Mouse (Mus musculus) liver, embryonic 11.5 days (tissue): ENCODE data around the gene C2cd2. TPM values are rescaled to one million over a fixed set of nuclear protein-coding genes. Genes with fewer than 3 reads are reported as not detected.

Source experiments
- ATAC-seq: fragments of 200-750 bp; cut with Nextera tagmentation; replicated peaks from 2 replicates; pipeline ENCODE4 v1.8.0; 2017; ENCODE audit warnings: moderate number of reproducible peaks, mild to moderate bottlenecking, moderate TSS enrichment, moderate library complexity; ENCODE audit not compliant: low FRiP score
- DNase-seq: peaks from one replicate; pipeline ENCODE4 v3.0.0-alpha.2; 2017; ENCODE audit warnings: low spot score
- H3K27ac ChIP-seq: fragments of 300-500 bp; sonication (generic); 2 replicates; pipeline ENCODE4 v1.5.1; 2014; ENCODE audit warnings: mild to moderate bottlenecking, low read depth, low read length, control low read depth
- H3K27me3 ChIP-seq: fragments of 300-500 bp; sonication (generic); replicated peaks from 2 replicates; pipeline ENCODE4 v1.6.1; 2014; ENCODE audit warnings: low read length, mixed read lengths; ENCODE audit not compliant: control insufficient read depth, insufficient read depth
- H3K36me3 ChIP-seq: fragments of 300-500 bp; sonication (generic); 2 replicates; pipeline ENCODE4 v1.6.1; 2014; ENCODE audit warnings: mild to moderate bottlenecking, low read length, moderate library complexity, mixed read lengths; ENCODE audit not compliant: control insufficient read depth, insufficient read depth
- H3K4me1 ChIP-seq: fragments of 300-500 bp; sonication (generic); replicated peaks from 2 replicates; pipeline ENCODE4 v1.6.1; 2014; ENCODE audit warnings: low read length, mixed read lengths; ENCODE audit not compliant: control insufficient read depth, insufficient read depth
- H3K4me2 ChIP-seq: fragments of 300-500 bp; sonication (generic); 2 replicates; pipeline ENCODE4 v1.6.1; 2014; ENCODE audit warnings: mild to moderate bottlenecking, control low read depth, moderate library complexity
- H3K4me3 ChIP-seq: fragments of 300-500 bp; sonication (generic); 2 replicates; pipeline ENCODE4 v1.5.1; 2014; ENCODE audit warnings: low read depth, low read length, control low read depth
- H3K9ac ChIP-seq: fragments of 300-500 bp; sonication (generic); 2 replicates; pipeline ENCODE4 v1.6.1; 2014; ENCODE audit warnings: low read depth, low read length, control low read depth
- H3K9me3 ChIP-seq: fragments of 300-500 bp; sonication (generic); 2 replicates; pipeline ENCODE4 v1.6.1; 2016; ENCODE audit warnings: low read length, inconsistent platforms, mixed read lengths; ENCODE audit not compliant: control insufficient read depth
- WGBS: fragments of 180-500 bp; shearing (Covaris S2); extraction: QIAGEN DNeasy Blood & Tissue Kit; methylation state at CpG from one replicate; pipeline ENCODE4 v1.1.7; 2014; 5-methylcytosine and 5-hydroxymethylcytosine counted together
- polyA plus RNA-seq: library from polyadenylated mRNA; unstranded; fragments of >200 nt; fragmentation: Nextera tagmentation; extraction: Ambion mirVana; gene quantifications from 2 replicates; pipeline ENCODE4 v1.2.1, GENCODE M21; 2014

The C2cd2 gene
- polyA plus RNA-seq, 1 experiment from 2014 or later: 12.1 TPM

DNA sequence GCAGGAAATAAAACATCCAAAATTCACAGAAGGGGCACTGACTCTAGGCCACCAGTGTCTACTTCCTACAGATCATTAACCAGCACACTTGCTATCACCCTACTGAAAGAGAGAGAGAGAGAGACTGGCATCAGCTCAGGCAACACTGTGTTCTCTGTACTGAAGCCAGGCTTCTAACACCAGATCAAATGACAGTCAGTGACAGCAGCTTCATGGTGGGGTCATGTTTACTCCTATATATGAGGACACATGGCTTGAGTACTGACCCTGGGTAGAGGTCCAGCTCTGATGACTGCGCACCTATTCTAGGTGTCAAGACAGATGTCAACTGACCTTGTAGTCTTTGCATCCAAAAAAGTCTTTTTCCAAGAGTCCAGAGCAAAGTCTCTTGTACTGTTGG lies 41.8 kb downstream of the C2cd2 start:
- Histone ChIP-seq H3K27ac (no peak overlapping the region), H3K4me1 (peaks cover 9% of the 10 kb centered on the region; the same call in 1 of the 2 replicates), H3K4me2 (no peak overlapping the region), H3K4me3 (no peak overlapping the region), H3K36me3 (no peaks in the 10 kb centered on the region), H3K9me3 (no peaks in the 10 kb centered on the region), H3K9ac (no peak overlapping the region), H3K27me3 (no peaks in the 10 kb centered on the region)
- WGBS: 82% methylated on average over 1 of the region's 1 CpGs
- DNase-seq (no peak), ATAC-seq (no peak)

DNA sequence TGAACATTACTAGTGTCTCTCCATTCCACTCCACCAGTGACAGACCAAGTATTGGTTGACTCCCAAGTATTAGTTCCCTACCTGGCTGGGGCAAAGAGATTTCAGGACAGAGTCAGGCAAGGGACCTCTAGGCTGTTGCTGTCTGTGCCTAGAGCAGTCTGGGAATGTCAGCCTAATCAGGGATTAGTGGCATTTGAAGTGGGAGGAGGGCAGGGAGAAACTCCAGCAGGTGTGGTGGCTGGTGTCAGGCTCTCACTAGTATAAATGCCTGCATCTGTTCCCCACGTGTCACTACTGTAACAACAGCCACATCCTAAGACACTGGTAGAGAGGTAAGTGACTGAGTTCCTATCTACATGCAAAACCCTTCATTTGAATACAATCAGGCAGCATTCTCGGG lies 42.6 kb downstream of the C2cd2 start:
- H3K4me2 ChIP-seq: no peak overlapping the region
- no peaks in the 10 kb centered on the region for H3K9me3 ChIP-seq
- H3K4me1 ChIP-seq: 0 out of 2 replicates have a peak, but pooled peaks cover 9% of the 10 kb centered on the region
- 30% methylated on average over 2 of the region's 2 CpGs for WGBS
- ATAC-seq: no peak
- DNase-seq: no peak
- H3K9ac ChIP-seq: no peak overlapping the region
- H3K27me3 ChIP-seq: no peaks in the 10 kb centered on the region
- no peak overlapping the region for H3K4me3 ChIP-seq
- no peak overlapping the region for H3K27ac ChIP-seq
- no peaks in the 10 kb centered on the region for H3K36me3 ChIP-seq

DNA sequence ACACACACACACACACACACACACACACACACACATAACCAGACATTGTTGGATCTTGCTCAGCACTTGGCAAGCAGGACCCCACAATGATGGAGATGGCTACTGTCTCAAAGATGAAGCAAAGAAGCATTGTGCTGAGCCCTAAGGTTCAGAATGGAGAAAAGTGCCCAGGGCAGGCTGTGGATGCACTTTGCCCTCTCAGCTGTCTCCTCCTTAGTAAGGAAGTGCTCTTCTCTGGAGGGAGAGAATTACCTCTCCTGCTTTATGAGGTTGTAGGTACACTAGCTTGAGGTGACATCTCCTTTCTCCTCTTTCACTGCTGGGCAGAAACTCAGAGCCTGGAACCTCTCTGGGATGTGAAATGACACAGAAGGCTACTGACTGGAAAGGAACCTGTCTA lies 49.5 kb downstream of the C2cd2 start:
- H3K36me3 ChIP-seq: no peaks in the 10 kb centered on the region
- DNase-seq (no peak), ATAC-seq (no peak)
- H3K4me1 ChIP-seq: peaks cover 2% of the 10 kb centered on the region
- H3K4me3 ChIP-seq: no peak overlapping the region
- H3K4me2 ChIP-seq: no peak overlapping the region
- H3K27me3 ChIP-seq: no peaks in the 10 kb centered on the region
- H3K9me3 ChIP-seq: no peaks in the 10 kb centered on the region
- no peak overlapping the region for H3K27ac ChIP-seq
- H3K9ac ChIP-seq: no peak overlapping the region

DNA sequence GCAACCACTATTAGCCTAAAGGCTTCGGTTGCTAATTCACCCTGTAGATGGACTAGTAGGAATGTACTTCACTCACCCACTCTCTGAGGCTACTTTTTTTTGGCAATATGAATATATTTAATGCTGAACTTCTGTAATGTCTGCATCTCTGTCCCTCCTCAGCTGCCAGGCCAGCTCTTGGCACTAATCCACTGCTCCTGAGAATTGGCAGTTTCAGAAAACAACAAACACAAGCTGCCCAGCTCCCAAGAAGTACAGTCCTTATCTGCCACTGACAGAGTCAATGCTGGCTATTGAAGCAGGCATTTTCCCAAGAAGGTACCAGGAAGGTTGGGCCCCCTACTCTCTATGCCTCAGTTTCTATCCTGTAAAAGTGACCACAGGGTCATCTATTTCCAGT lies 53.0 kb downstream of the C2cd2 start:
- no peak overlapping the region for H3K4me2 ChIP-seq
- no peak overlapping the region for H3K9ac ChIP-seq
- peaks cover 10% of the 10 kb centered on the region for H3K4me1 ChIP-seq
- DNase-seq (no peak), ATAC-seq (0 out of 2 replicates have a peak, but pooled peaks have one; percentile 40)
- no peak overlapping the region for H3K27ac ChIP-seq
- 91% methylated on average over 1 of the region's 1 CpGs for WGBS
- H3K27me3 ChIP-seq: no peaks in the 10 kb centered on the region
- H3K4me3 ChIP-seq: no peak overlapping the region
- no peaks in the 10 kb centered on the region for H3K36me3 ChIP-seq
- H3K9me3 ChIP-seq: no peaks in the 10 kb centered on the region

DNA sequence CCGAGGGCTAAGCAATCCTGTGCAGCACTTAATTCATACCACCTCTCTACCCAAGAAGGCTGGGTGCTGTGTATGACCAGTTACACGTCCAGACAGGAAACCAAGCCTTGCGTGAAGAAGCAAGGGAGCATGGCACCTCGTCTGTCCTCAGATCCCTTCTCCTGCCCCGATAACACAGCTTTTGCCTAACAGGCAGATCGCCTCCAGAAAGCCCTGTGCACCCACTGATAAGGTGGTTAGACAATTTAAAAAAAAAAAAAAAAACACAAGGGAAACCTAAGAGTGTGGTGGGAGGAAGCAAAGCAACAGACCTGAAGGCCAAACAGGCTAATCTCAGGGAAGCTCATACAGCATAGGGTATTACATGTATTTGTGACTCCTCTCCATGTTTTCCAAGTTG lies 54.9 kb downstream of the C2cd2 start:
- no peak overlapping the region for H3K27ac ChIP-seq
- no peaks in the 10 kb centered on the region for H3K9me3 ChIP-seq

DNA sequence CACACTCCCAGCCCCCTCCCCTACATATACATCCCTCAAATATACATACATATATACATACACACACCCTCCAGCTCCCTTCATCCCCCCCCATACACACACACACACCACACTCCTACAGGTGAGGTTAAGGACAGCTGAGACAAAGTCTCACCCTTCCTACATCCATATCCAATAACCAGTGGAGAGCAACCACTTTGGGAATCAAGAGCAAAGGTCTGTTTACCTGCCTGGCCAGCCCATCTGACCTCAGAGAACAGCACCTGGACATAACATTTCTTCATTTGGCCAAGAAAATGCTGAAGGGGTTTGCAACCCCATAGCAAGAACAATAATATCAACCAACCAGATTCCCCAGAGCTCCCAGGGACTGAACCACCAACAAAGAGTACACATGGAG lies 56.1 kb downstream of the C2cd2 start:
- no peaks in the 10 kb centered on the region for H3K36me3 ChIP-seq

More for the DNA sequence above, 54.9 kb downstream of the C2cd2 start:
- Histone ChIP-seq H3K4me1 (peaks cover 15% of the 10 kb centered on the region), H3K9ac (0 out of 2 replicates have a peak overlapping the region, but pooled peaks have one; percentile 9), H3K4me2 (peak overlapping the region; percentile 29), H3K36me3 (no peaks in the 10 kb centered on the region), H3K4me3 (no peak overlapping the region), H3K27me3 (no peaks in the 10 kb centered on the region)
- DNase-seq (no peak), ATAC-seq (peak; percentile 84)
- 38% methylated on average over 6 of the region's 6 CpGs for WGBS

DNA sequence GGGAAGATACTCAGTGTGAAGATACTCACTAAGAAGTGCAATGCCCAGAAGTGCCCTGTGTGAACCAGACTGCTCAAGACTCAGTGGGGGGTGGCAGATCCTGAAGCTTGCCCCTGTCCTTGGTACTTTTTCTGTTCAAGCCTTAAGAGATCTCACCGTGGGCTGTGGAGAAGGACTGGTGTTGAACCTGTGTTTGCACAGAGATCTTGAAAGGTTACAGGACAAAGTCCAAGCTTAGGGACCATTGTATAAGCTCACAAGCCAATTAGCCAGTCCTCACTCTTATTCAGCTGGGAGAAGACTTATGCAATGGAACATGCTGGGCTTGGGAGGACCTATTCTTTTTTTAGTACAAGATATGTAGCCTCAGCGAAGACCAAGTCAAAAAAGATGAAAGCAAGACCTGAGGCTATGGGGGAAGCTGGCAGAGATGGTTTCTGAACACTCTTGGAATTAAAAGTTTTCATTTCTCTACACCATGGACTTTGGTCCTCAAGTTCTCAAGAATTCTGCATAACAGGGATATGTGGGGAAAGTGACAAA lies 56.9 kb downstream of the C2cd2 start:
- Histone ChIP-seq H3K27me3 (no peaks in the 10 kb centered on the region), H3K9me3 (no peaks in the 10 kb centered on the region), H3K4me3 (no peak overlapping the region), H3K9ac (no peak overlapping the region), H3K27ac (no peak overlapping the region), H3K36me3 (no peaks in the 10 kb centered on the region), H3K4me2 (no peak overlapping the region), H3K4me1 (peaks cover 15% of the 10 kb centered on the region)
- ATAC-seq (no peak), DNase-seq (no peak)
- 85% methylated on average over 2 of the region's 2 CpGs for WGBS

More for the DNA sequence above, 56.1 kb downstream of the C2cd2 start:
- H3K4me3 ChIP-seq: no peak overlapping the region
- no peaks in the 10 kb centered on the region for H3K9me3 ChIP-seq
- ATAC-seq (no peak), DNase-seq (no peak)
- H3K27me3 ChIP-seq: no peaks in the 10 kb centered on the region
- H3K4me2 ChIP-seq: no peak overlapping the region
- H3K4me1 ChIP-seq: peaks cover 15% of the 10 kb centered on the region
- no peak overlapping the region for H3K27ac ChIP-seq
- H3K9ac ChIP-seq: no peak overlapping the region

DNA sequence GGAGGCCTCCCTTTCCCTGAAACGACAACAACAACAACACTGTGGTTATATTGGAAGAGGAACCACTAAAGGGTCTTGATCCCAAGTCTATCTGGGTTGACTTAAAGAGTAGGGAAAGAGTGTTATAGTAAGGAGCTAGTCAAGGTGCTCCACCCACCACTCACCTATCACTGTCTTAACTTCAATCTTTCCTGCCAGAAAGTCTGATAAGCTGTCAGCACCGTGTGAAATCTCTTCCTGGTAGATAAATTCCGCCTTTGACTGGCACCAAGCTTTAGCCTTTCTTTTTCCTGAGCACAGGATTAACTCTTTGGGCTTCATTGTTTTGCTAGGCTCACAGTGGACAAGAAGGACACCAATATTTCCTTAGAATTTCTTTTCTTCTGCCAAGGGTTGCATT lies 58.4 kb downstream of the C2cd2 start:
- 49% methylated on average over 3 of the region's 3 CpGs for WGBS
- DNase-seq: no peak
- ATAC-seq: no peak
- peaks cover 15% of the 10 kb centered on the region for H3K4me1 ChIP-seq
- no peak overlapping the region for H3K4me2 ChIP-seq
- H3K9me3 ChIP-seq: no peaks in the 10 kb centered on the region
- H3K27me3 ChIP-seq: no peaks in the 10 kb centered on the region
- H3K4me3 ChIP-seq: no peak overlapping the region
- H3K9ac ChIP-seq: no peak overlapping the region
- no peak overlapping the region for H3K27ac ChIP-seq
- H3K36me3 ChIP-seq: no peaks in the 10 kb centered on the region

DNA sequence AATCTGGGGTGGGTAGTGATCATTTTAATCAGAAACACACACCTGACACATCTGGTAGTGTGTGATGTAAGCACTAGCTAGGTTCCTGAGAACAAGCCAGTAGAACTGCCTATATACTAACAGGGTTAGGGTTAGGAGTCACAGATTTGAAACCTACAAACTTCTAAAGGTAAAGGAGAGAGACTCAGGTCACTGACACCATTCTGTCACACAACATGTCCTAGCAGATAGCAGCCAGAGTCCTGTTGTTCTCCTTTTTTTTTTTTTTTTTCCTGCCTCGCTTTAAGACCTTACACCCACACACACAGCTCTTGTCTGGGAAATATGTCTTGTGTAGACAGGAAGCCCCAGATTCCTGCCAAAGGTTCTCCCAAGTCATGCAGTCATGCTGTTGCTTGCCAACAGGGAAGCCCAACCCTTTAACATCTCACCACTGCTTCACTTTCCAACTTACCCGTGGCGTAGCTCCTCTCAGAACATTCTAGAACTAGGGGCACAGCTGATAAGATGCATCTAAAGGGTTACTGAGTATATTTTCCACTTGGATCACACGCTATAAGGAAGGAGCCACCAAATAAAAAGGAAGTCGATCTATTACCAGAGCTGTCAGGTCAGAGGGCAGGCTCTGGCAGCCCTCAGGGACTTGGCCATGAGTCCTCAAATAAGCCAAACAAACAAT lies 64.9 kb downstream of the C2cd2 start:
- no peak for DNase-seq
- H3K4me3 ChIP-seq: no peak overlapping the region
- ATAC-seq: no peak
- H3K27ac ChIP-seq: no peak overlapping the region
- no peaks in the 10 kb centered on the region for H3K9me3 ChIP-seq
- H3K4me1 ChIP-seq: no peaks in the 10 kb centered on the region
- no peaks in the 10 kb centered on the region for H3K27me3 ChIP-seq
- no peak overlapping the region for H3K9ac ChIP-seq
- WGBS: 66% methylated on average over 5 of the region's 5 CpGs
- no peak overlapping the region for H3K4me2 ChIP-seq
- H3K36me3 ChIP-seq: no peaks in the 10 kb centered on the region
